Mouse (Mus musculus) neural tube, embryonic 14.5 days (tissue): Measurements from ENCODE around the gene Bpifb2. TPM values are rescaled to one million over a fixed set of nuclear protein-coding genes. Genes with fewer than 3 reads are reported as not detected.

Experiments
- ATAC-seq: fragments of 200-750 bp; cut with Nextera tagmentation; 2 replicates; pipeline ENCODE4 v1.8.0; 2017; ENCODE audit warnings: low read depth, mild to moderate bottlenecking, moderate TSS enrichment, moderate library complexity
- H3K27ac ChIP-seq: fragments of 300-500 bp; sonication (generic); 2 replicates; pipeline ENCODE4 v1.5.1; 2014; ENCODE audit warnings: low read depth, mild to moderate bottlenecking, control low read depth, low read length, moderate library complexity, mixed read lengths
- H3K27me3 ChIP-seq: fragments of 300-500 bp; sonication (generic); 2 replicates; pipeline ENCODE4 v1.6.1; 2014; ENCODE audit warnings: low read length; ENCODE audit not compliant: control insufficient read depth, insufficient read depth
- H3K36me3 ChIP-seq: fragments of 300-500 bp; sonication (generic); 2 replicates; pipeline ENCODE4 v1.6.1; 2014; ENCODE audit warnings: low read length, mixed read lengths; ENCODE audit not compliant: control insufficient read depth, insufficient read depth
- H3K4me1 ChIP-seq: fragments of 300-500 bp; sonication (generic); 2 replicates; pipeline ENCODE4 v1.6.1; 2014; ENCODE audit warnings: low read length; ENCODE audit not compliant: control insufficient read depth, insufficient read depth
- H3K4me2 ChIP-seq: fragments of 300-500 bp; sonication (generic); 2 replicates; pipeline ENCODE4 v1.6.1; 2014; ENCODE audit warnings: mild to moderate bottlenecking, low read depth, low read length, control low read depth
- H3K4me3 ChIP-seq: fragments of 300-500 bp; sonication (generic); 2 replicates; pipeline ENCODE4 v1.5.1; 2014; ENCODE audit warnings: low read depth, low read length, control low read depth, mixed read lengths
- H3K9ac ChIP-seq: fragments of 300-500 bp; sonication (generic); replicated peaks from 2 replicates; pipeline ENCODE4 v1.6.1; 2014; ENCODE audit warnings: low read depth, mild to moderate bottlenecking, control low read depth, low read length, mixed read lengths
- H3K9me3 ChIP-seq: fragments of 300-500 bp; sonication (generic); 2 replicates; pipeline ENCODE4 v1.6.1; 2016; ENCODE audit warnings: low read length; ENCODE audit not compliant: control insufficient read depth
- WGBS: fragments of 180-500 bp; shearing (Covaris S2); extraction: QIAGEN DNeasy Blood & Tissue Kit; methylation state at CpG from one replicate; pipeline ENCODE4 v1.1.7; 2014; 5-methylcytosine and 5-hydroxymethylcytosine counted together
- polyA plus RNA-seq: library from polyadenylated mRNA; unstranded; fragments of >200 nt; fragmentation: Nextera tagmentation; extraction: Ambion mirVana; gene quantifications from 2 replicates; pipeline ENCODE4 v1.2.1, GENCODE M21; 2014

Gene Bpifb2
- polyA plus RNA-seq, 1 experiment from 2014 or later: not detected

DNA sequence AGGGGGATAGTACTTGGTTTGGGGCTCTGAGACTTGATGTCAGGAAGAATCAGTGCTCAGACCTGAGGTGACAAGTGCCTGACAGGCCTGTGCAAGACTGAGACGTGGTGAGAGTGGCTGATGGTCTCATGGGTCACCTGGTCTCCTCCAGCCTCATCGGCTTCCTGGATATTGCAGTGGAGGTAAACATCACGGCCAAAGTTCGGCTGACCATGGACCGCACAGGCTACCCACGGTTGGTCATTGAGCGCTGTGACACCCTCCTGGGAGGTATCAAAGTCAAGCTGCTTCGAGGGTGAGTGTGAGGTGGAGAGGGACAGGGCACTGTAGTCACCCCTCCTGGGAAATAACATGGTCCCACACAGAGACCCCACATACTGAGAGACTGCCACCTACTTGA is 69.7 kb downstream of the Bpifb2 start:
- WGBS: 91% methylated on average over 8 of the region's 8 CpGs
- Histone ChIP-seq H3K4me2 (no peak overlapping the region), H3K36me3 (no peaks in the 10 kb centered on the region), H3K4me3 (no peak overlapping the region), H3K27me3 (no peaks in the 10 kb centered on the region), H3K9me3 (no peaks in the 10 kb centered on the region), H3K9ac (no peak overlapping the region), H3K4me1 (no peaks in the 10 kb centered on the region), H3K27ac (no peak overlapping the region)
- no peak for ATAC-seq

Other genes starting within 250 kb of the Bpifb2 start
- gene Commd7, start 242.3 kb upstream of the Bpifb2 start, polyA plus RNA-seq: 77.1 and 77.3 TPM in 2 replicates
- 2.9 and 3.6 TPM in 2 replicates for gene Dnmt3b, start 225.6 kb upstream of the Bpifb2 start, polyA plus RNA-seq
- not detected in 2 replicates for gene Dnmt3c, start 178.4 kb upstream of the Bpifb2 start, polyA plus RNA-seq
- 337 and 393 TPM in 2 replicates for gene Mapre1, start 133.8 kb upstream of the Bpifb2 start, polyA plus RNA-seq
- not detected in 2 replicates for gene Efcab8, start 95.1 kb upstream of the Bpifb2 start, polyA plus RNA-seq
- gene Sun5, start 4.0 kb upstream of the Bpifb2 start, polyA plus RNA-seq: not detected in 2 replicates
- not detected in 2 replicates for gene Bpifb6, start 25.3 kb downstream of the Bpifb2 start, polyA plus RNA-seq
- not detected in 2 replicates for gene Bpifb3, start 43.2 kb downstream of the Bpifb2 start, polyA plus RNA-seq
- not detected in 2 replicates for gene Bpifb4, start 63.2 kb downstream of the Bpifb2 start, polyA plus RNA-seq
- gene Bpifa6, start 99.9 kb downstream of the Bpifb2 start, polyA plus RNA-seq: not detected in 2 replicates
- gene Bpifa2, start 133.2 kb downstream of the Bpifb2 start, polyA plus RNA-seq: not detected in 2 replicates